Mouse (Mus musculus) frontal cortex, postnatal 36 days (tissue): Measurements from ENCODE around the gene AW209491.
A peak's percentile ranks its signal among the peaks of the same experiment; 100 is the strongest.

Experiments used
- DNase-seq, 2 experiments: peaks; one replicate each; pipeline ENCODE4 v3.0.0; 2022; ENCODE audit warnings: low spot score in 2 of 2

The AW209491 gene

DNA sequence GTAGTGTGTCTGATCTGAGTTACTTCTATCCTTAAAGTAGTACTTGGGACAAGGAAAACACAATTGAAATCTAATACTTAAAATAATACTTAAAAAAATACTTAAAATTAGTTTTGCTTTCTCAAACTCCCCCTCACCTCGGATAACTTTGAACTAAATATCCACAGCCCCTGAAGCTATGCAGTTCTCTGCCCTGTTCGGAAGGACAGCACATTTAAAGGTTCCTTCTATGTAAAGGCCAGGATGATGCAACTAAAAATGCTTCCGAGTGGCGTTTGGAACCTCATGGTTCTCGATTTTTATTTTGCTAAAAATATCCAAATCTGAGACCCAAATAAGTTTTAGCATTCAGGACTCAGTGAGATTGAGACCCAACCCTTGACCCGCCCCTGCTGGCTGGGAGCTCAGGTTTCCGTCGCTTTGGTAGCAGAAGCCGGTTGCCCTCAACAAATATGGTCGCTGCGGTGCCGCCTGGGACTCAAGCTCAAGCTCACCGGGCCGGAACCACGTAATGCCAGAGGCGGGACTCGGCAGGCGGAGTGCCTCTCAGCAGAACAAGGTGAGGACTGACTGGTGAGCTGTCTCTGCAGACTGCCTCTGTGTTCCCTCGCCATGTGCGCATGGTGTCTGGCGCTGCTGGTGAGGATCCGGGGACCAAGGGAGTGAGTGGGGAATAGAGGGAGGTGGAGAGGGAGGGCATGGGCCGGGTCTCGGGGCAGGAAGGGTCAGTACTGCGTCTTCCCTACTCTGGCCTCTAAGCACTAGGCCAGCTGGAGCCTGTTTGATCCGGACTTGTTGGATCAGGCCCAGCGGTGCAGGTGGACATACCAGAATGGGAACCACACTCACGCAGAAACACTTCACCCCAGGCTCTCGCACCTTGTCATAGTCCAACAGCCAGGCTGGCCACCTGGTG is at the start of gene AW209491:
Gene AW209491, plus strand, starts transcription at position 429 of the 916 bp plus-strand sequence.
- DNase-seq, result peak; percentile 96

DNA sequence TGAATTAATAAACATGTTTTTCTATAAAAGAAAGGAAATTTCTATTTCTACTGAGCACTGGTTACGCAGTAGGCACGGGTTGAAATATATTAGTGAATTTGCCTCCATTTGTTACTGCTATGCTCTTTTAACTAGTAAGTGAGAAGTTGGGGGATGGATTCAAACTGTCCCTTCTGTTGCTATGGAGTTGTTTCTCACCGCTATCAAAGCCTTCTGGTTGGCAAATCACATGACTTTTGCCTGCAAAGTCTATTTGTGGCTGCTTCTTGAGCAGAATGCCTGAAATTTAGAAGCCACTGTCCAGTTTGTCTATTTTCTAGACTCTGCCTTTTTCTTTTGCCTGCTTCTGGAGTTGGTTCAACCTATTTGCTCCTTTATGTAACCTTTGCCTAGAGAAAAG is 49.6 kb upstream of the AW209491 start:
- DNase-seq, result no peak

DNA sequence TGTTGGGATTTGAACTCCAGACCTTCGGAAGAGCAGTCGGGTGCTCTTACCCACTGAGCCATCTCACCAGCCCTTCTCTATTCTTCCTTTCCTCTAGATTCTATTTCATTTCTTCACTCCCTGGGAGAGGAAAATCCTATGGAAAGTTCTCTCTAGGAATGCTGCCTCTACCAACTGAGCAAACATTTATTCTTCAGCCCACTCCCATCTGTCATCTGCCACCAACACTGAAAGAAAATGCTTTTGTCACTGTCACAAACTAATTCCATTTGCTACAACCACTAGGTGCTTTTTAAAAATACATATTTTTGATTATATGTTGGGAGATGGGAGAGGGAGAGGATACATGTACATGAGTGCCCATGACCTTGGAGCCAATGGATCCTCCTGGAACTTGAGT is 27.2 kb upstream of the AW209491 start:
- DNase-seq, result no peak

DNA sequence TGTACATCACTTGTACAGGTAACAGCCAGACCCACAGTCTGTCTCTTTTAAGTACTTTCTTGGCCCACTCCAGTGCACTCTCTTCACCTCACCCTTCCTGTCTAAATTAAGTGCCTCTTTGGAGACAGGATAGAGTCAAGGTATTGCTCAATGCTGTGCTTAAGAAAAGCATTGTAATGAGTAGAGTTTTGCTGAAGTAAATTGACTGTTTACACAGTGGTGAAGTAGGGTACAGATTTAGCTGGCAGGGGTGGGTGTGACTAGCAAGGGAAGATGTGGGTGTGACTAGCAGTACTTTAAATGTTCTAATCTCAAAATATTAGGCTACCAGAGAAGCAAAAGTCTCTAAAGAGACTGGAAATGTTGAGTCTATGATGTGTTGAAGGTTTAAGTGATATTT is 22.3 kb upstream of the AW209491 start:
- no peak for DNase-seq

DNA sequence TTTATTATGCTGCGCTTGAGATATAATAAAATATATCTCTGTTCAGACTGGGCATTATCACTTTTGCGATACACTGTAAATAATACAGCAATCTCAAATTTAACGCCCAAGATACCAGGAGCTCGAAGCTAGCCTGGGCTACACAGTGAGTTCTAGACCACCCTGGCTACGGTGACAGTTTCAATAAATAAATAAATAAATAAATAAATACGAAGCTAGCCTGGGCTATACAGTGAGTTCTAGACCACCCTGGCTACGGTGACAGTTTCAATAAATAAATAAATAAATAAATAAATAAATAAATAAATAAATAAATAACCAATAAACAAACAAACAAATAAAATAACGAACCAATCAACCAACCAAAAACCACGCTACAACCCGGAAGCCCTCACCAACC is 17.5 kb upstream of the AW209491 start:
- DNase-seq, result no peak

DNA sequence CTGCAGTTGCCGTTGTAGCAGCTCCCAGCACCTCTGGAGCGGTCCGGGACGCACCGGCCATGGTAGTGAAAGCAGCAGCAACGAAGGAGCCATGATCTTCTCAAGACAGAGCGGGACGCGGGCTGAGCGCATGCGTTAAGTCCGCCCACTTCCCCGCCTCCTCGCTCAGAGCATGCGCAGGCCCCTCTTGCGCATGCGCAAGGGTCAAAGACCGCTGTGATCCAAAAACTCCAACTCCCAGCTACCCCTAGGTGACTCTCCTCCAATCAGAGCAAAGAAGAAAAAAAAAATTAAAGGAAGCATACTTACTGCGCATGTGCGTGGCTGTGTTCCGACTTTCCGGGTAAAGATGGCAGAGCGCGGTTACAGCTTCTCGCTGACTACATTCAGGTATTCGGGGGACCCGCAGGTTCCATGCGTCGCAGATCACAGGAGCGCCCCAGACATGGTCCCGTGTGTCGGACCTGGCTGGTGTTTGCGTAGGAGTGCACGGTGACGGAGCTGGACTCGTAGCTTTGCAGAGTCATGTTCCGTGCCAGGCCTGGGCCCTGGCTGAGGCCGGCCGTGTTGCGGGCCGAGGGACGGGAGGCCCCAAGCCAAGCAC is 16.9 kb upstream of the AW209491 start, which contains the start of the genes Mrpl32 and Psma2:
Gene Mrpl32, minus strand, starts transcription at position 240 of the 604 bp plus-strand sequence.
Gene Psma2, plus strand, starts transcription at position 315 of the 604 bp plus-strand sequence.
- peak; percentile 97 for DNase-seq

DNA sequence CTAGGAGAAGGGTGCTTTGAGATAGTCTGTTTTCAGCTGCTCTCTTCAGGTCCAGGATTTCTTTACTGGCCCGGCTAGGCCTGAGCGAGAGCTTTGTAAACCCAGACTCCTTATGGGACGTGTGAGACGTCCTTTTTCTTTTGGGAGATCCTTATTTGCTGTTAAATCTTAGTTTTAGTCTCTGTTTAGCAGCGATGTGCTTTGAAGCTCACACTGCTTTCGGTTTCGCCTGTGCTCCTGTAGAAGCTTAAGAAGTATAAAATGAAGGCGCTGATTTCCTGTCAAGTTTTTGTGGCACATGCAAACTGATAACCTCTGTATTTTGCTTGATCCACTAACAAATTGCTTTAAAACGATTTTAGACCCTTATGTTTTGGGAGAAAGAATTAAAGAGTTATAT is 16.4 kb upstream of the AW209491 start:
- DNase-seq, result no peak

DNA sequence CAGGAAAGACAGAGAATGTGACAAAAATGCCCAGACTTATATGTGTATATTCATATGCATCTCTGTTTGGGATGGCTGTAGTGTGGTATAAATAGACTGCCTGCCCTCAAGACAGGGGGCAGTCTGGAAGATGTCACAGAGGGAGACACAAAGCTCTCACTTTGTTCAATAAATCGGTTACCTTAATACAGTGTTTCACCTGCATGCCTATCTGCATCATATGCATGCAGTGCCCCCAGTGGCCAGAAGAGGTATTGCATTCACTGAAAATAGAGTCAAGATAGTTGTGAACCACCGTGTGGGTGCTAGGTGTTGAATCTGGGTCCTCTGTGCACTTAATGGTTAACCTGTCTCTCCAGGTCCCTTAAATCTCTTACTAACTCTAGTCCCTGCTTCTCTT is 11.2 kb upstream of the AW209491 start:
- DNase-seq, result peak; percentile 43 to 75

DNA sequence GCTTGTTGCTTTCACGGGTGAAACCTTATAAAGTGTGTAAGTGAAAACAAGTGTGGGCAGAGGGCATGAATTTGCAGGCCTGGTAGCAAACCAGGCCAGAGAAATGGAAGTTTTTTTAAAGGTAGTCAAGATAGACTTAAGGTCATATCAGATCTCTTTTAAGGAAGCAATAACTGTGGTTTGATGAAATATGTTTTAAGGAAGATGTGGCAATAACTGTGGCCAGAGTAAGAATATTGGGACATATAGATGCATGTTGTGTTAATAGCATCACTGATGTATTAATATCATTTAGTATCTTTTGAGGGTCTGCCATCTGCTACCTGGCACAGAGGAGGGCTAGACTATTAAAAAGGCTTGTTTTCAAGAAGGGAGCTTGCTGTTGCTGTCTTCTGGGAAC is 10.0 kb downstream of the AW209491 start:
- DNase-seq, result no peak

DNA sequence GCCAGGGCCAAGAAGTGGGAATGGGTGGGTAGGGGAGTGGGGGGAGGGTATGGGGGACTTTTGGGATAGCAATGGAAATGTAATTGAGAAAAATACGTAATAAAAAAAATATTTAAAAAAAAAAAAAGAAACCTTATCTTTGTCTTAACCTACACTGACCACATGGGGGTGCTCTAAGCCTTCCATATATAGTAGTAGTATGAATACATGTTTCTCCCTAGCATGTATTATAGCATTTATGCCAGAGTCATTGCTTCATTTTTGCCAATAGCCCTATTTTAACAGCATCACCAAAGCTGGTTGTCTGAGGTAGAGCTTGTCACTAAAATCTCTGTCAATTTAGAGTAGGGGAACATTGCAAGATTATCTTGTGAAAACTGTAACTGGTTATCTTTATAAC is 19.3 kb downstream of the AW209491 start:
- no peak for DNase-seq

DNA sequence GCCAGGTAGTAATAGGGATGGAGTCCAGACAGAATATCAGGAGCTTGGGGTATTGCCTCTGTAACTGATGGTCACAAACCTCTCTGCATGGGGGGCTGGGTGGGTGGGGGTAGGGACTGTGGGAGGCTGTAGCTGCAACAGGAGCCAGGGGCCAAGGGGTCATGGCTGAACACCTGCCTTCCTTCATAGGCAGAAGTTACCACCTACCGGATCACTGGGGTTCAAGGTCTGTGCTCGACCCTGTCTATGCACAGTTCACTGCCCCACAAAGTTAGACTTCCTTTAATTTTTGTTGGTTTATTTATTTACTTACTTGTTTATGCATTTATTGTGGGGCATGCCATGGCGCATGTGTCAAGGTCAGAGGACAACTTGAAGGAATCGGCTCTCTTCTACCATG is 37.2 kb downstream of the AW209491 start:
- DNase-seq, result no peak

DNA sequence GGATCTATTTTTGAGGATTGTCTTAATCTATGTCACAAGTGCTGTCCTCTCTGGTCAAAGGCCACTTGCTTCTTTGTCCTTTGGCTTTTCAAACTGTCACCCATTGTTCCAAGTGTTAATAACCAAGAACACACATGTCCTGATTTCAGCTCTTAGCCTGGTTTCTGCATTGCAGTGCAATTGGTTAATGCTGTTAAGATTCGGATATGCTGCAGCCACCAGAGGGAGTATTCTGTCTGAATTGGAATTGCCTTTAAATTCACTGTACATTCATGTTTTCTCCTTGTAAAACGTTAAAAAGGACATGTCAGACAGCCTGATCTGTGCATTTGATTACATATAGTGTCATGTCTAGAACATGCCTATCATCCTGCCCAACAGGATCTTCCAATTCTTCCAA is 40.4 kb downstream of the AW209491 start:
- DNase-seq, result peak; percentile 21 to 66
